Mouse (Mus musculus) spleen, adult 18-20 months (tissue): ENCODE results near the gene C1qtnf4.

Experiments used
- DNase-seq, 2 experiments: peaks; one replicate each; pipeline ENCODE4 v3.0.0; 2022; ENCODE audit warnings: mixed read lengths in 2 of 2

The C1qtnf4 gene

GRCm38 (mm10) chr2:90885218-90886041, at the start of gene C1qtnf4:
Gene C1qtnf4 (plus strand): TSS chr2:90885860.
- no peak for DNase-seq

- DNase-seq: no peak
Observed at GRCm38 (mm10) chr2:90838621-90839020, 47.0 kb upstream of the C1qtnf4 start.

- DNase-seq: no peak
Observed at GRCm38 (mm10) chr2:90843666-90844065, 42.0 kb upstream of the C1qtnf4 start.

- DNase-seq: no peak
Observed at GRCm38 (mm10) chr2:90844262-90844661, 41.4 kb upstream of the C1qtnf4 start.

GRCm38 (mm10) chr2:90845234-90845633, 40.4 kb upstream of the C1qtnf4 start:
- DNase-seq: no peak

GRCm38 (mm10) chr2:90846171-90846570, 39.5 kb upstream of the C1qtnf4 start:
- DNase-seq: no peak

- DNase-seq: no peak
Observed at GRCm38 (mm10) chr2:90846597-90846954, 39.1 kb upstream of the C1qtnf4 start.

- DNase-seq: peak; percentile 98 to 99
Observed at GRCm38 (mm10) chr2:90846955-90847680, 38.5 kb upstream of the C1qtnf4 start, which contains the start of gene Mtch2. Gene Mtch2 (plus strand): TSS chr2:90847155.

GRCm38 (mm10) chr2:90847681-90848050, 38.0 kb upstream of the C1qtnf4 start:
- DNase-seq: no peak

- DNase-seq: no peak
Observed at GRCm38 (mm10) chr2:90848331-90848730, 37.3 kb upstream of the C1qtnf4 start.

- no peak for DNase-seq
Observed at GRCm38 (mm10) chr2:90850401-90850800, 35.3 kb upstream of the C1qtnf4 start.

GRCm38 (mm10) chr2:90861486-90861885, 24.2 kb upstream of the C1qtnf4 start:
- no peak for DNase-seq

GRCm38 (mm10) chr2:90864184-90864583, 21.5 kb upstream of the C1qtnf4 start:
- DNase-seq: no peak

GRCm38 (mm10) chr2:90866524-90866923, 19.1 kb upstream of the C1qtnf4 start:
- peak; percentile 45 to 78 for DNase-seq

- no peak for DNase-seq
Observed at GRCm38 (mm10) chr2:90870136-90870601, 15.5 kb upstream of the C1qtnf4 start.

GRCm38 (mm10) chr2:90871180-90871961, 14.3 kb upstream of the C1qtnf4 start:
- no peak for DNase-seq

- DNase-seq: no peak
Observed at GRCm38 (mm10) chr2:90874025-90874424, 11.6 kb upstream of the C1qtnf4 start.

- DNase-seq: no peak
Observed at GRCm38 (mm10) chr2:90875239-90875638, 10.4 kb upstream of the C1qtnf4 start.

- no peak for DNase-seq
Observed at GRCm38 (mm10) chr2:90877584-90878259, 7.9 kb upstream of the C1qtnf4 start.

- no peak for DNase-seq
Observed at GRCm38 (mm10) chr2:90879419-90879818, 6.2 kb upstream of the C1qtnf4 start.

GRCm38 (mm10) chr2:90880144-90880785, 5.4 kb upstream of the C1qtnf4 start:
- DNase-seq: no peak

GRCm38 (mm10) chr2:90881824-90882223, 3.8 kb upstream of the C1qtnf4 start:
- DNase-seq: no peak
